Mouse (Mus musculus) CH12.LX (cell line): ENCODE measurements around the gene Pigk. TPM values are rescaled to one million over a fixed set of nuclear protein-coding genes. Genes with fewer than 3 reads are reported as not detected.

ENCODE experiments used
- DNase-seq: peaks from one replicate; pipeline ENCODE4 v3.0.0-alpha.2; 2013; ENCODE audit errors: extremely low read depth
- H3K27ac ChIP-seq: 2 replicates; pipeline ENCODE4 v1.5.1; 2012; ENCODE audit warnings: low read depth, mild to moderate bottlenecking, control low read depth, moderate library complexity; ENCODE audit not compliant: insufficient read depth
- H3K27me3 ChIP-seq: replicated peaks from 2 replicates; pipeline ENCODE3; 2012; ENCODE audit warnings: inconsistent platforms
- H3K36me3 ChIP-seq, 2 experiments: replicated peaks in 1 of 2; 2 replicates each; pipeline versions ENCODE3 to v1.6.1; 2012; ENCODE audit warnings: inconsistent platforms in 1 of 2, low read length in 1 of 2, mild to moderate bottlenecking in 1 of 2, mixed read lengths in 1 of 2, moderate library complexity in 1 of 2; ENCODE audit not compliant: control insufficient read depth in 1 of 2, insufficient read depth in 1 of 2
- H3K4me1 ChIP-seq, 2 experiments: 2 replicates each; pipeline ENCODE4 v1.6.1; 2012; ENCODE audit warnings: inconsistent platforms in 1 of 2, moderate library complexity in 1 of 2; ENCODE audit not compliant: insufficient read depth in 2 of 2, control insufficient read depth in 1 of 2
- H3K4me2 ChIP-seq: 2 replicates; pipeline ENCODE4 v1.6.1; 2012; ENCODE audit warnings: low read depth, mild to moderate bottlenecking, control low read depth; ENCODE audit not compliant: poor library complexity, insufficient read depth, severe bottlenecking
- H3K4me3 ChIP-seq, 3 experiments: fragments of 150-350 bp in 1 of 3; sonication (generic) in 1 of 3; replicated peaks in 1 of 3; 2 replicates each; pipeline versions ENCODE3 to v1.5.1; 2011 to 2012; ENCODE audit warnings: low read depth in 2 of 3, low read length in 2 of 3, mild to moderate bottlenecking in 2 of 3, moderate library complexity in 2 of 3, control low read depth in 1 of 3, improper control_type of control experiment in 1 of 3, inconsistent platforms in 1 of 3, mixed read lengths in 1 of 3; ENCODE audit not compliant: poor library complexity in 1 of 3
- H3K79me2 ChIP-seq: replicated peaks from 2 replicates; pipeline ENCODE4 v1.6.1; 2012; ENCODE audit warnings: mild to moderate bottlenecking, moderate library complexity; ENCODE audit not compliant: control insufficient read depth, poor library complexity, insufficient read depth, severe bottlenecking; ENCODE audit errors: extremely low read depth
- H3K9ac ChIP-seq: 2 replicates; pipeline ENCODE4 v1.6.1; 2012; ENCODE audit warnings: low read depth, mild to moderate bottlenecking, control low read depth, moderate library complexity; ENCODE audit not compliant: insufficient read depth
- H3K9me3 ChIP-seq: replicated peaks from 2 replicates; pipeline ENCODE3; 2012; ENCODE audit warnings: low read length, inconsistent platforms, mixed read lengths
- BHLHE40 ChIP-seq: IDR thresholded peaks from 2 replicates; pipeline ENCODE4 v1.6.1; 2011; ENCODE audit warnings: mild to moderate bottlenecking, low read depth, low read length, improper control_type of control experiment
- CHD1 ChIP-seq: IDR thresholded peaks from 2 replicates; pipeline ENCODE4 v1.6.1; 2012; ENCODE audit warnings: low read depth, low read length, improper control_type of control experiment, inconsistent platforms
- E2F4 ChIP-seq: IDR thresholded peaks from 2 replicates; pipeline ENCODE4 v1.6.1; 2011; ENCODE audit warnings: low read depth, low read length, improper control_type of control experiment; ENCODE audit not compliant: insufficient replicate concordance
- IRF4 ChIP-seq: IDR thresholded peaks from 2 replicates; pipeline ENCODE4 v1.6.1; 2014; ENCODE audit warnings: low read depth, mild to moderate bottlenecking, inconsistent platforms, low read length, improper control_type of control experiment
- KAT2A ChIP-seq: IDR thresholded peaks from 2 replicates; pipeline ENCODE4 v1.6.1; 2012; ENCODE audit warnings: low read length, improper control_type of control experiment, inconsistent platforms; ENCODE audit not compliant: insufficient replicate concordance
- MAFK ChIP-seq: IDR thresholded peaks from 2 replicates; pipeline ENCODE4 v1.6.1; 2011; ENCODE audit warnings: low read length, improper control_type of control experiment; ENCODE audit not compliant: insufficient replicate concordance
- MXI1 ChIP-seq: IDR thresholded peaks from 2 replicates; pipeline ENCODE4 v1.6.1; 2011; ENCODE audit warnings: mild to moderate bottlenecking, low read depth, low read length, improper control_type of control experiment
- MYC ChIP-seq: IDR thresholded peaks from 2 replicates; pipeline ENCODE4 v1.6.1; 2011; ENCODE audit warnings: low read depth, mild to moderate bottlenecking, improper control_type of control experiment, low read length
- NELFE ChIP-seq: IDR thresholded peaks from 2 replicates; pipeline ENCODE4 v1.6.1; 2011; ENCODE audit warnings: low read depth, low read length, improper control_type of control experiment
- ZMIZ1 ChIP-seq: IDR thresholded peaks from 2 replicates; pipeline ENCODE4 v1.6.1; 2012; ENCODE audit warnings: low read depth, mild to moderate bottlenecking, inconsistent platforms, low read length, improper control_type of control experiment
- ZNF384 ChIP-seq: IDR thresholded peaks from 2 replicates; pipeline ENCODE4 v1.6.1; 2012; ENCODE audit warnings: low read depth, low read length, improper control_type of control experiment, inconsistent platforms
- dilution Hi-C: fragments of 300-500 bp; cut with MboI; formaldehyde crosslinking; loops from 2 replicates; pipeline ENCODE4 v1.14.3; 2020; ENCODE audit warnings: low sequenced_read_pairs; ENCODE audit not compliant: extremely low pct_unique_long_range_greater_than_20kb, extremely low pct_ligation_motif_present
- in situ Hi-C: fragments of 300-500 bp; cut with MboI; formaldehyde crosslinking; loops from 3 replicates; pipeline ENCODE4 v1.14.3; 2019; ENCODE audit warnings: low sequenced_read_pairs, low pct_ligation_motif_present, low pct_unique_long_range_greater_than_20kb, mixed read lengths
- polyA plus RNA-seq: library from polyadenylated mRNA; unstranded; fragments of >175 nt; gene quantifications from 2 replicates; pipeline ENCODE4 v1.2.1, GENCODE M21; 2012; ENCODE audit warnings: low read depth; ENCODE audit not compliant: insufficient read length
- total RNA-seq, 2 experiments: library from RNA; depleted of rRNA; stranded (reverse); fragments of 300-350 nt in 1 of 2; fragments of >200 nt in 1 of 2; gene quantifications; 2 replicates each; pipeline ENCODE4 v1.2.3; 2012 to 2014

Pigk gene
- total and polyA plus RNA-seq, 3 experiments, result 56.4 to 79.3 (median 67.5) TPM

GRCm38 (mm10) chr3:152897196-152897595, 183.3 kb downstream of the Pigk start:
- peak; percentile 51 for DNase-seq
- TF ChIP-seq IRF4 (no peak), MXI1 (no peak), MAFK (no peak), E2F4 (no peak), MYC (no peak), KAT2A (no peak)

GRCm38 (mm10) chr3:152898906-152899305, 185.0 kb downstream of the Pigk start:
- Histone ChIP-seq H3K9ac (no peak overlapping the region), H3K9me3 (no peaks in the 10 kb centered on the region), H3K79me2 (no peaks in the 10 kb centered on the region), H3K27me3 (no peaks in the 10 kb centered on the region), H3K27ac (no peak overlapping the region)
- in situ Hi-C loops, result no loop called here
- dilution Hi-C loops, result no loop called here
- TF ChIP-seq CHD1 (no peak), NELFE (no peak), KAT2A (no peak)
- TF ChIP-seq, all 38 proteins: peak for 0
- Histone ChIP-seq H3K4me1 (peaks cover 0 to 9% of the 10 kb centered on the region in 2 experiments; a peak in 2 of 4 replicates), H3K36me3 (no peaks in the 10 kb centered on the region), H3K4me3 (no peak overlapping the region), H3K4me2 (no peak overlapping the region)
- no peak for DNase-seq

More at GRCm38 (mm10) chr3:152897196-152897595, 183.3 kb downstream of the Pigk start:
- Histone ChIP-seq H3K79me2 (no peaks in the 10 kb centered on the region), H3K4me1 (peaks cover 0 to 9% of the 10 kb centered on the region in 2 experiments; a peak in 2 of 4 replicates), H3K36me3 (no peaks in the 10 kb centered on the region), H3K27ac (no peak overlapping the region), H3K4me2 (no peak overlapping the region), H3K4me3 (no peak overlapping the region), H3K9me3 (no peaks in the 10 kb centered on the region), H3K27me3 (no peaks in the 10 kb centered on the region), H3K9ac (no peak overlapping the region)
- dilution Hi-C loops (no loop called here), in situ Hi-C loops (no loop called here)

GRCm38 (mm10) chr3:152905026-152905425, 191.1 kb downstream of the Pigk start:
- H3K27ac ChIP-seq, result no peak overlapping the region
- no peak overlapping the region for H3K4me3 ChIP-seq
- H3K79me2 ChIP-seq, result no peaks in the 10 kb centered on the region
- TF ChIP-seq BHLHE40, result peak; percentile 62; the same call in 1 of the 2 replicates
- no peak for TF ChIP-seq ZMIZ1
- TF ChIP-seq ZNF384, result no peak
- no peak overlapping the region for H3K9ac ChIP-seq
- no peak overlapping the region for H3K4me2 ChIP-seq
- H3K27me3 ChIP-seq, result no peaks in the 10 kb centered on the region
- H3K36me3 ChIP-seq, result no peaks in the 10 kb centered on the region
- no peaks in the 10 kb centered on the region for H3K9me3 ChIP-seq
- no peak for DNase-seq
- peaks cover 15 to 19% of the 10 kb centered on the region in 2 experiments for H3K4me1 ChIP-seq
- in situ Hi-C loops, result no loop called here
- dilution Hi-C loops, result no loop called here
